Mouse (Mus musculus) 416B (cell line): ENCODE data around the gene Scgb2b2.

Source experiments
- DNase-seq: peaks from one replicate; pipeline ENCODE4 v3.0.0; 2011; ENCODE audit warnings: low read depth

Scgb2b2 gene

DNA sequence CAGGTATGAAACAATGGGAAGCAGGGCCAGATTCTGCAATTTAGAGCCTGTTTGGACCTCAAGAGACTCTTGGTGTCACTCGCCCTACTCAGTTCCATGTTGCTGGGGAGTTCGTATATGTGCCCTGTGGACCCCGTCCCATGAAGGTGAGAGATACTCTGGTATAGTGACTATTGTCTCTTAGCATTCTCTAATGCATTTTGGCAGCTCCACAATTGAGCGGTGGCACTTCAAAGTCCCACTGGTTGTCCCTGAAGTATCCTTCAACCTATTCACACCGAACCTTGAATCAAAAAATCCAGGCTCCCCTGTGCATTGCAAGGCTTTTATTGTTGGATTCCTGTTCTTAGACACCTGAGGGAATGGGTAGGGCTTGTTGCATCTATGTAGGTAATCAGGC lies at the start of gene Scgb2b2:
TSS of gene Scgb2b2 (plus strand) at position 301 of the 400 bp plus-strand sequence.
- no peak for DNase-seq

DNA sequence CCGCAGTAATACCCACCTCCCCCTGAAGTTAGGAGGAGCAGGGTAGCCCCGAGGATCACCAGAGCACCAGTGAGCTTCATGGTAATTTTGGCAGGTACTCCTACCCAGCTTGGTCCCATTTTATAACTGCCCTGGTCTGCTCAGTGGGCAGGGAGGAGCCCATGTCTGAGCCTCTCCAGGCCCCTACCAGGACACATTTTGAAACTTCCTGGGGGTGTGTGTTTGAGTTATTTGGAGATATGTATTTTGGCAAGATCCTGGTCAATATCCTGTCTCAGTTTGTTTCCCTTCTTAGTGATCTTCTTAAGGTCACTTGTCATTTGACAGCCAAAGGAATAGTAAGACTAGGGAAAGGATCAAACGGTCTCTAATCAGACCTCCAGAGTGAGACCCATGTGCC lies 1.4 kb downstream of the Scgb2b2 start, which contains the start of gene Scgb1b2:
TSS of gene Scgb1b2 (minus strand) at position 101 of the 400 bp plus-strand sequence.
- DNase-seq, result no peak
